Mouse (Mus musculus): ENCODE measurements at regions not wholly inside any gene's neighbourhood (a gene's known extent, or its start where the extent isn't known, plus 50 kb on each side); places are given as distances from the start of the nearest gene placed in this dataset.

GRCm38 (mm10) chr14:76685830-76686761 is 129.4 kb upstream of the Serp2 start:
- no peak for TF ChIP-seq POLR2A (IDR thresholded peaks at IDR 0.05; ENCODE audit: borderline replicate concordance, low read depth, low read length)
- no peak for TF ChIP-seq CTCF (IDR thresholded peaks at IDR 0.05; ENCODE audit: low read depth, low read length)
- Histone ChIP-seq H3K4me1 (ENCODE audit: control insufficient read depth, insufficient read depth, low read length) (peaks cover 22% of the 10 kb centered on the region), H3K27ac (ENCODE audit: insufficient read depth, low read depth, low read length) (no peak overlapping the region), H3K4me3 (ENCODE audit: insufficient read depth, low read length) (no peak overlapping the region)

- TF ChIP-seq CTCF (IDR thresholded peaks at IDR 0.05; ENCODE audit: low read depth, low read length) (no peak), POLR2A (IDR thresholded peaks at IDR 0.05; ENCODE audit: borderline replicate concordance, low read depth, low read length) (no peak)
- peaks cover 13% of the 10 kb centered on the region for H3K4me1 ChIP-seq (ENCODE audit: control insufficient read depth, insufficient read depth, low read length)
- H3K4me3 ChIP-seq (ENCODE audit: insufficient read depth, low read length) = no peak overlapping the region
- no peak overlapping the region for H3K27ac ChIP-seq (ENCODE audit: insufficient read depth, low read depth, low read length)
These were observed 127.6 kb upstream of the Serp2 start for GRCm38 (mm10) chr14:76684327-76684726.

DNA sequence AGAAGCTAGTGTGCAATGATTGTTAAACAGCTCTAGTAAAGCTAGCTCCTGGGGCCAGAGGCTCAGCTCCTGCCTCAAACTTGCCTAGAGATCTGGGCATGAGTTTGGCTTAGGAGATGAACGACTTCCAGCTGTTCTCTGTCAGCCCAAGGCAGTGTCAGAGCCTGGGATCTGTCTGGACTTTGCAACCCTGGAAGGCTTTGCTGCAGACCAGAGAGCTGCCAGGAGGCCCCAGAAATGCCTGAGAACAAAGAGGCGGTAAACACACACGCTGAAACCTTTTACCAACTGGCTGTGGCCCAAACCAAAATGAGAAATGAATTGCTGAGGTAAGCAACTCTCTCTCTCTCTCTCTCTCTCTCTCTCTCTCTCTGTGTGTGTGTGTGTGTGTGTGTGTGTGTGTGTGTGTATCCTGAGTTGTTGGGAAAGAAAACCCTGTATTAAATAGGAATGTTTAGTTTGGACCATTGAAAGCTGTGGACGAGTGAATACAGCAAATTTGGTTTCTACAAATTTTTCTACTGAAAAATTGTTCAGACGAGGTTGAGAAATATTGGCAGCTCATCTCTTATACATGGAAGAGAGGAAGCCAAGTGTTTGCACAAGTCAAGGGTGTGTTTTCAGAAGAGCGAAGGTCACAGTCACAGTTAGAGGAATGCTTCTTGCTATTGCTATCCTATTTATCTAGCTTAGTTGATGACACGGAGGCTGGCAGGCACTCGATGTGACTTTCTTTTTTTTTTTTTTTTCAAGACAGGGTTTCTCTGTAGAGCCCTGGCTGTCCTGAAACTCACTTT is 125.1 kb upstream of the Serp2 start:
- no peak for TF ChIP-seq CTCF (IDR thresholded peaks at IDR 0.05; ENCODE audit: low read depth, low read length)
- TF ChIP-seq POLR2A (IDR thresholded peaks at IDR 0.05; ENCODE audit: borderline replicate concordance, low read depth, low read length) = no peak
- Histone ChIP-seq H3K4me3 (ENCODE audit: insufficient read depth, low read length) (no peak overlapping the region), H3K27ac (ENCODE audit: insufficient read depth, low read depth, low read length) (no peak overlapping the region), H3K4me1 (ENCODE audit: control insufficient read depth, insufficient read depth, low read length) (peaks cover 3% of the 10 kb centered on the region)

- H3K27ac ChIP-seq (ENCODE audit: insufficient read depth, low read depth, low read length) = no peak overlapping the region
- TF ChIP-seq CTCF (IDR thresholded peaks at IDR 0.05; ENCODE audit: low read depth, low read length) = no peak
- TF ChIP-seq POLR2A (IDR thresholded peaks at IDR 0.05; ENCODE audit: borderline replicate concordance, low read depth, low read length) = no peak
- peaks cover 5% of the 10 kb centered on the region for H3K4me1 ChIP-seq (ENCODE audit: control insufficient read depth, insufficient read depth, low read length)
- no peak overlapping the region for H3K4me3 ChIP-seq (ENCODE audit: insufficient read depth, low read length)
These were observed 121.9 kb upstream of the Serp2 start for GRCm38 (mm10) chr14:76678512-76679134.

DNA sequence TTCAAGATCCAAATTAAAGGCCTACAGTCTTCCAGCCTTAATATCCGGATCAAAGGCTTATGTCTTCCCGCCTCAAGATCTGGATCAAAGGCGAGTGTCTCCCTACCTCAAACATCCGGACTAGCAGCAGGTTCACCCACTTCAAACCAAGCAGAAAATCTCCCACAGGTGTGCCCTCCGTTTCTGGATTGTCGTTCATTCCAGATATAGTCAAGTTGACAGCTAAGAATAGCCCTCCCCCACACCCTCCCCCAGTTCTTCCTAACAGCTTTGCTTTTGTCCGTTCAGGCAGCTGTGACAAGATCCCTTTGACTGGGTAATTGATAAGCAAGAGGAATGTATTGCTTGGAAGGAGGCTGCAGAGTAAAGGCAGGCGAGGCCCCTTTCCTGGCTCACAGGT is 118.3 kb upstream of the Serp2 start:
- Histone ChIP-seq H3K27ac (ENCODE audit: insufficient read depth, low read depth, low read length) (no peak overlapping the region), H3K4me3 (ENCODE audit: insufficient read depth, low read length) (no peak overlapping the region), H3K4me1 (ENCODE audit: control insufficient read depth, insufficient read depth, low read length) (peaks cover 15% of the 10 kb centered on the region)
- TF ChIP-seq POLR2A (IDR thresholded peaks at IDR 0.05; ENCODE audit: borderline replicate concordance, low read depth, low read length) = no peak
- no peak for TF ChIP-seq CTCF (IDR thresholded peaks at IDR 0.05; ENCODE audit: low read depth, low read length)

GRCm38 (mm10) chr14:76673671-76674331 is 117.1 kb upstream of the Serp2 start:
- peak overlapping the region; percentile 63 for H3K27ac ChIP-seq (ENCODE audit: insufficient read depth, low read depth, low read length)
- peak overlapping the region; percentile 48 for H3K4me3 ChIP-seq (ENCODE audit: insufficient read depth, low read length)
- peaks cover 15% of the 10 kb centered on the region for H3K4me1 ChIP-seq (ENCODE audit: control insufficient read depth, insufficient read depth, low read length)
- no peak for TF ChIP-seq POLR2A (IDR thresholded peaks at IDR 0.05; ENCODE audit: borderline replicate concordance, low read depth, low read length)
- no peak for TF ChIP-seq CTCF (IDR thresholded peaks at IDR 0.05; ENCODE audit: low read depth, low read length)

- Histone ChIP-seq H3K27ac (ENCODE audit: insufficient read depth, low read depth, low read length) (no peak overlapping the region), H3K4me3 (ENCODE audit: insufficient read depth, low read length) (no peak overlapping the region; the same call in 1 of the 2 replicates)
- no peak for TF ChIP-seq POLR2A (IDR thresholded peaks at IDR 0.05; ENCODE audit: borderline replicate concordance, low read depth, low read length)
- TF ChIP-seq CTCF (IDR thresholded peaks at IDR 0.05; ENCODE audit: low read depth, low read length) = no peak
These were observed 116.2 kb upstream of the Serp2 start for GRCm38 (mm10) chr14:76672899-76673298.

GRCm38 (mm10) chr14:76672442-76672841 is 115.8 kb upstream of the Serp2 start:
- Histone ChIP-seq H3K4me3 (ENCODE audit: insufficient read depth, low read length) (no peak overlapping the region), H3K27ac (ENCODE audit: insufficient read depth, low read depth, low read length) (no peak overlapping the region), H3K4me1 (ENCODE audit: control insufficient read depth, insufficient read depth, low read length) (peaks cover 15% of the 10 kb centered on the region)
- TF ChIP-seq POLR2A (IDR thresholded peaks at IDR 0.05; ENCODE audit: borderline replicate concordance, low read depth, low read length) (no peak), CTCF (IDR thresholded peaks at IDR 0.05; ENCODE audit: low read depth, low read length) (no peak)

More at GRCm38 (mm10) chr14:76672899-76673298, 116.2 kb upstream of the Serp2 start:
- peaks cover 15% of the 10 kb centered on the region for H3K4me1 ChIP-seq (ENCODE audit: control insufficient read depth, insufficient read depth, low read length)

DNA sequence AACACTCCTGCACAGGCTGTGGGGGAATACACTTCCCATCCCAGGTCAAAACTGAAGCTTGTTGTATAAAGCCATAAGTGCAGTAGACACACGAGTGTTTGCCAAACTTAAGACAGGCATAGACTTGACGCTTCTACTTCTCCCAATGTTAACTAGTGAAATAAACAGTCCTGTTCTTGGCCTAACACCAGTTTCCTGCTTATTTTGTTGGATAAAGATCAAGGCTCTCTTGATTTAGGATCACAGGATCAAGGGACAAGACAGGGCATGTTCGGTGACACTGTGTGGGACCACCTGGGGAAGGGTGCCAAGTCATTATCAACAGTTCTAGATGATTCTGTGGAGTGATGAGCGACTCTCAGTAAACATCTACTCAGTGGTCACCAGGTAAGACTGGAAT is 114.3 kb upstream of the Serp2 start:
- no peak overlapping the region for H3K27ac ChIP-seq (ENCODE audit: insufficient read depth, low read depth, low read length)
- peaks cover 17% of the 10 kb centered on the region for H3K4me1 ChIP-seq (ENCODE audit: control insufficient read depth, insufficient read depth, low read length)
- H3K4me3 ChIP-seq (ENCODE audit: insufficient read depth, low read length) = no peak overlapping the region
- TF ChIP-seq CTCF (IDR thresholded peaks at IDR 0.05; ENCODE audit: low read depth, low read length) = no peak
- no peak for TF ChIP-seq POLR2A (IDR thresholded peaks at IDR 0.05; ENCODE audit: borderline replicate concordance, low read depth, low read length)

Measured in bone marrow macrophage, adult 2 months (primary cell).